Mouse (Mus musculus) kidney, postnatal 36 days (tissue): ENCODE data around the gene Gm21870.
"Not testable (repeated sequence)": the region's sequence is repeated elsewhere in the genome, so short reads cannot be mapped to it uniquely, and the experiment has no call there.

Source experiments
- DNase-seq, 2 experiments: peaks; one replicate each; pipeline ENCODE4 v3.0.0; 2021 to 2022; ENCODE audit warnings: mixed read lengths in 2 of 2

The Gm21870 gene

DNA sequence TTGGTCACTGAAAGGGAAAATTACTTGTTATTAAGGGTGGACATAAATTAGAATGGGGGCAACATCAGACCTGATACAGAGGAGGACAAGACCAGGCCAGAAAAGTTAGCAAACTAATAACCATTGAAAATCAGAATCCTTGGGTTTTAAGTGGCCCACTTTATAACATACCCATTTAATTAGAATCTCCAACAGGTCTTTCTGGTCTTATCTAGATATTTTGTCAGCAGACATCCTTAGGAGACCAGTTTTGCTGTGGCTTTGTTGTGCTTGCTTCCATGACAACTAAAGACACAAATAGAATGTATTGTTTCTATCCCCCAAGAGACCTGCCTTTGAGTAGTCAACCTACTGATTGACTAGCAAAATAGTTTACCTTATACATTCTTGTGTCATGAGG, at the start of gene Gm21870:
Gene Gm21870, minus strand, starts transcription at position 101 of the 400 bp plus-strand sequence.
- DNase-seq: not testable (repeated sequence)

- not testable (repeated sequence) for DNase-seq
Observed at GRCm38 (mm10) chrX:33956440-33956839, 30.2 kb downstream of the Gm21870 start, which contains the start of gene Btbd35f6. TSS of gene Btbd35f6 (minus strand) at chrX:33956540.
